Mouse (Mus musculus): Measurements from ENCODE around the gene Gpx4.
"Not testable (repeated sequence)": the region's sequence is repeated elsewhere in the genome, so short reads cannot be mapped to it uniquely, and the experiment has no call there.

Gene Gpx4

GRCm38 (mm10) chr10:80050885-80051617 lies 4.1 kb downstream of the Gpx4 start:
- no peak for DNase-seq

GRCm38 (mm10) chr10:80051618-80052373 lies 4.8 kb downstream of the Gpx4 start:
- peak; percentile 86 to 89 for DNase-seq

GRCm38 (mm10) chr10:80052374-80052764 lies 5.4 kb downstream of the Gpx4 start:
- DNase-seq: no peak

- DNase-seq: peak; percentile 100
Observed at GRCm38 (mm10) chr10:80053259-80053780, 6.4 kb downstream of the Gpx4 start.

GRCm38 (mm10) chr10:80053831-80054815 lies 7.2 kb downstream of the Gpx4 start:
- DNase-seq: peak; percentile 74 to 82

GRCm38 (mm10) chr10:80054911-80055310 lies 7.9 kb downstream of the Gpx4 start:
- DNase-seq: not testable (repeated sequence)

GRCm38 (mm10) chr10:80055364-80055763 lies 8.4 kb downstream of the Gpx4 start:
- no peak for DNase-seq

- DNase-seq: no peak
Observed at GRCm38 (mm10) chr10:80055891-80056290, 8.9 kb downstream of the Gpx4 start.

GRCm38 (mm10) chr10:80056506-80056905 lies 9.5 kb downstream of the Gpx4 start:
- DNase-seq: no peak

- no peak for DNase-seq
Observed at GRCm38 (mm10) chr10:80056976-80057682, 10.2 kb downstream of the Gpx4 start.

GRCm38 (mm10) chr10:80057683-80058326 lies 10.8 kb downstream of the Gpx4 start:
- DNase-seq: peak in 1 of 2 experiments; percentile 52

- DNase-seq: no peak
Observed at GRCm38 (mm10) chr10:80063104-80063503, 16.1 kb downstream of the Gpx4 start.

- no peak for DNase-seq
Observed at GRCm38 (mm10) chr10:80063877-80064650, 17.1 kb downstream of the Gpx4 start.

- DNase-seq: no peak
Observed at GRCm38 (mm10) chr10:80069251-80069650, 22.3 kb downstream of the Gpx4 start.

GRCm38 (mm10) chr10:80069948-80070450 lies 23.0 kb downstream of the Gpx4 start:
- DNase-seq: no peak

- peak; percentile 91 to 93 for DNase-seq
Observed at GRCm38 (mm10) chr10:80070837-80071515, 24.0 kb downstream of the Gpx4 start.

- no peak for DNase-seq
Observed at GRCm38 (mm10) chr10:80071516-80071900, 24.5 kb downstream of the Gpx4 start.

- DNase-seq: peak in 1 of 2 experiments; percentile 43
Observed at GRCm38 (mm10) chr10:80072623-80073489, 25.9 kb downstream of the Gpx4 start.

Measured in lung, adult 18-20 months (tissue).